Mouse (Mus musculus) myocyte (in vitro differentiated cells): ENCODE results near the gene Otx1. TPM values are rescaled to one million over a fixed set of nuclear protein-coding genes. Genes with fewer than 3 reads are reported as not detected.

Source experiments
- H3K27me3 ChIP-seq: one replicate; pipeline ENCODE4 v1.6.1; 2011; ENCODE audit not compliant: control insufficient read depth, insufficient read depth, insufficient read length
- H3K36me3 ChIP-seq: one replicate; pipeline ENCODE4 v1.6.1; 2011; ENCODE audit not compliant: control insufficient read depth, insufficient read depth
- H3K4me2 ChIP-seq: one replicate; pipeline ENCODE4 v1.6.1; 2011; ENCODE audit warnings: low read depth, control low read depth
- H3K4me3 ChIP-seq: one replicate; pipeline ENCODE4 v1.5.1; 2011; ENCODE audit warnings: mild to moderate bottlenecking, control low read depth, moderate library complexity
- H3K79me2 ChIP-seq: one replicate; pipeline ENCODE4 v1.6.1; 2011; ENCODE audit not compliant: control insufficient read depth, insufficient read depth
- H3ac ChIP-seq: one replicate; pipeline ENCODE4 v1.6.1; 2011; ENCODE audit not compliant: control insufficient read depth, insufficient read length
- CEBPB ChIP-seq: IDR thresholded peaks from 2 replicates; pipeline ENCODE4 v1.6.1; 2011; ENCODE audit warnings: mild to moderate bottlenecking, moderate library complexity; ENCODE audit not compliant: poor library complexity, insufficient read depth, severe bottlenecking
- E2F4 ChIP-seq: IDR thresholded peaks from one replicate; pipeline ENCODE4 v1.6.1; 2011; ENCODE audit warnings: mild to moderate bottlenecking, control low read depth, moderate library complexity; ENCODE audit not compliant: insufficient read depth
- MAX ChIP-seq: IDR thresholded peaks from one replicate; pipeline ENCODE4 v1.6.1; 2011; ENCODE audit warnings: low read depth, mild to moderate bottlenecking, control low read depth
- MYOD1 ChIP-seq, 3 experiments: IDR thresholded peaks; one replicate each; pipeline ENCODE4 v1.6.1; 2011; ENCODE audit warnings: control low read depth in 2 of 3, low read depth in 2 of 3, mild to moderate bottlenecking in 2 of 3, moderate library complexity in 1 of 3; ENCODE audit not compliant: insufficient read length in 2 of 3, control insufficient read depth in 1 of 3
- MYOG ChIP-seq, 3 experiments: IDR thresholded peaks; one replicate each; pipeline ENCODE4 v1.6.1; 2011; ENCODE audit warnings: control low read depth in 2 of 3, low read depth in 2 of 3, mild to moderate bottlenecking in 2 of 3; ENCODE audit not compliant: insufficient read length in 2 of 3, control insufficient read depth in 1 of 3, insufficient read depth in 1 of 3
- POLR2A ChIP-seq: IDR thresholded peaks from one replicate; pipeline ENCODE4 v1.6.1; 2011; ENCODE audit warnings: low read depth, mild to moderate bottlenecking, control low read depth, moderate library complexity; ENCODE audit not compliant: insufficient read length
- POLR2AphosphoS2 ChIP-seq: IDR thresholded peaks from one replicate; pipeline ENCODE4 v1.6.1; 2011; ENCODE audit warnings: low read depth, control low read depth; ENCODE audit not compliant: insufficient read length
- REST ChIP-seq: IDR thresholded peaks from one replicate; pipeline ENCODE4 v1.6.1; 2011; ENCODE audit warnings: mild to moderate bottlenecking, control low read depth, moderate library complexity; ENCODE audit not compliant: insufficient read depth, insufficient read length
- SRF ChIP-seq: IDR thresholded peaks from one replicate; pipeline ENCODE4 v1.6.1; 2011; ENCODE audit warnings: low read depth; ENCODE audit not compliant: control insufficient read depth, insufficient read length
- TCF12 ChIP-seq: IDR thresholded peaks from one replicate; pipeline ENCODE4 v1.6.1; 2011; ENCODE audit warnings: mild to moderate bottlenecking, control low read depth; ENCODE audit not compliant: poor library complexity, insufficient read depth, severe bottlenecking
- TCF3 ChIP-seq: IDR thresholded peaks from one replicate; pipeline ENCODE4 v1.6.1; 2011; ENCODE audit warnings: low read depth, control low read depth; ENCODE audit not compliant: insufficient read length
- USF1 ChIP-seq: IDR thresholded peaks from one replicate; pipeline ENCODE4 v1.6.1; 2011; ENCODE audit warnings: low read depth, mild to moderate bottlenecking, control low read depth, moderate library complexity
- polyA plus RNA-seq: library from polyadenylated mRNA; unstranded; fragments of >200 nt; fragmentation: generic; extraction: Trizol; gene quantifications from one replicate; pipeline ENCODE4 v1.2.1, GENCODE M21; 2012; ENCODE audit warnings: missing spikeins

The Otx1 gene
- polyA plus RNA-seq, 1 experiment: 0.72 TPM

- Histone ChIP-seq H3K27me3 (no peaks in the 10 kb centered on the region), H3K36me3 (no peaks in the 10 kb centered on the region)
Measured at GRCm38 (mm10) chr11:21996325-21996647, 6.4 kb downstream of the Otx1 start.

GRCm38 (mm10) chr11:21995534-21996324 lies 7.0 kb downstream of the Otx1 start:
- Histone ChIP-seq H3K36me3 (no peaks in the 10 kb centered on the region), H3K4me3 (no peak overlapping the region), H3K4me2 (no peak overlapping the region), H3K27me3 (no peaks in the 10 kb centered on the region), H3ac (no peak overlapping the region), H3K79me2 (no peaks in the 10 kb centered on the region)
- TF ChIP-seq CEBPB (no peak), MAX (no peak), TCF3 (no peak), REST (no peak), TCF12 (no peak), POLR2AphosphoS2 (no peak), SRF (no peak), E2F4 (no peak), MYOD1 (IDR thresholded peaks at IDR 0.05; ENCODE audit: control insufficient read depth in 1 of 3, insufficient read length in 2 of 3, low read depth in 2 of 3) (no peak), POLR2A (no peak), MYOG (IDR thresholded peaks at IDR 0.05; ENCODE audit: control insufficient read depth in 1 of 3, insufficient read depth in 1 of 3, insufficient read length in 2 of 3, low read depth in 2 of 3) (no peak), USF1 (no peak)

More at GRCm38 (mm10) chr11:21996325-21996647, 6.4 kb downstream of the Otx1 start:
- TF ChIP-seq MYOD1 (IDR thresholded peaks at IDR 0.05; ENCODE audit: control insufficient read depth in 1 of 3, insufficient read length in 2 of 3, low read depth in 2 of 3) (no peak), SRF (no peak), MAX (no peak), REST (no peak), CEBPB (no peak), POLR2A (no peak), TCF12 (no peak), USF1 (no peak), POLR2AphosphoS2 (no peak), MYOG (IDR thresholded peaks at IDR 0.05; ENCODE audit: control insufficient read depth in 1 of 3, insufficient read depth in 1 of 3, insufficient read length in 2 of 3, low read depth in 2 of 3) (no peak)
- H3ac ChIP-seq: no peak overlapping the region
- H3K4me3 ChIP-seq: no peak overlapping the region
- H3K4me2 ChIP-seq: no peak overlapping the region
- no peaks in the 10 kb centered on the region for H3K79me2 ChIP-seq

DNA sequence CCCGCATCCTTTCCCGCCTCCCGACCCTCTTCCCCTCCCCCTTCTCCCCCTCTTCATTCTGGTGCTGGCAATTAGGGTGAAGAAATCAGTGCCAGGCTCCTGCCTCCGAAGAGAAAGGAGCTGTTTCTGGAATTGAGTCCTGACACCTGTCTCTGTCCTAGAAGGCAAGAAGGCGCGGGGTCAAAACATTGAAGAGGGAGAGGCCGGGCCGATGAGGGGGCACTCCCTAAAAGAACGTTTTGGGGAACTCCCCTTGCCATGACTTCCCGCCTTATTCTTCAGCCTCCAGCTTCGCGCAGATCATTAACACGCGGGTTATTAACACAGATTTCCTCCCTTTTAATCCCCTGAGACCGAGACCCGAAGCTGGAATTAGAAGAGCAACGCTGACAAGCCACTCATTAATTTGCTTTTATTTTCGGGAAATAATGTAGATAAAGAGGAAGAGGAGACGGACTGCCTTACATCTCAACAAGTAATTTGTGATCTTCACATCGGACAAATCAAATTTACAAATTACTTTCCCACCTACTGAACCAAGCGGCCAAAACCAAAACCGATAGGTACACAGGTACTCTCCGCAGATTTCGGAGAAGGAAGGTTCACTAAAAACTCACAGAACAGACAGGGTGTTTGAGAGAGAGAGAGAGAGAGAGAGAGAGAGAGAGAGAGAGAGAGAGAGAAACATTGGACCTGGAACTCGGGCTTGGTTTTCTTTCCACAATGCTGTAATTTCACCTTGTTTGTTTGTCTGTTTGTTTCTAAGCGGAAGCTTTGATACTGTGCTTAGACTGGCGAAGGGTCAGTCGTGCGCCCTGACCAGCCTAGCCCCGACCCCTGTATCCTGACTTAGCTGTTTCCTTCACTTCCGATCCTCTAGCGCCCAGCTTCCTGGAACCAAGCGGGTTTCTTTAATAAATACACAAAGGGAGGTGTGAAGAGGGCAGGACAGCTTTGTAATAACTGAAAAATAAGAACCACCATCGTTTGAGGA lies 8.0 kb downstream of the Otx1 start:
- H3K4me2 ChIP-seq: no peak overlapping the region
- H3K27me3 ChIP-seq: no peaks in the 10 kb centered on the region
- H3K4me3 ChIP-seq: no peak overlapping the region
- no peaks in the 10 kb centered on the region for H3K36me3 ChIP-seq
- no peaks in the 10 kb centered on the region for H3K79me2 ChIP-seq
- TF ChIP-seq MYOG (IDR thresholded peaks at IDR 0.05; ENCODE audit: control insufficient read depth in 1 of 3, insufficient read depth in 1 of 3, insufficient read length in 2 of 3, low read depth in 2 of 3) (no peak), MYOD1 (IDR thresholded peaks at IDR 0.05; ENCODE audit: control insufficient read depth in 1 of 3, insufficient read length in 2 of 3, low read depth in 2 of 3) (no peak), CEBPB (no peak), TCF3 (no peak), POLR2A (no peak), TCF12 (no peak), MAX (no peak), SRF (no peak), POLR2AphosphoS2 (no peak)
- no peak overlapping the region for H3ac ChIP-seq

GRCm38 (mm10) chr11:21993597-21994376 lies 8.9 kb downstream of the Otx1 start:
- H3K36me3 ChIP-seq: no peaks in the 10 kb centered on the region
- no peak overlapping the region for H3K4me3 ChIP-seq
- no peaks in the 10 kb centered on the region for H3K79me2 ChIP-seq
- no peak overlapping the region for H3ac ChIP-seq
- TF ChIP-seq SRF (no peak), MAX (no peak), REST (no peak), MYOD1 (IDR thresholded peaks at IDR 0.05; ENCODE audit: control insufficient read depth in 1 of 3, insufficient read length in 2 of 3, low read depth in 2 of 3) (no peak)
- no peaks in the 10 kb centered on the region for H3K27me3 ChIP-seq
- H3K4me2 ChIP-seq: no peak overlapping the region
